In the genomic region with DNA sequence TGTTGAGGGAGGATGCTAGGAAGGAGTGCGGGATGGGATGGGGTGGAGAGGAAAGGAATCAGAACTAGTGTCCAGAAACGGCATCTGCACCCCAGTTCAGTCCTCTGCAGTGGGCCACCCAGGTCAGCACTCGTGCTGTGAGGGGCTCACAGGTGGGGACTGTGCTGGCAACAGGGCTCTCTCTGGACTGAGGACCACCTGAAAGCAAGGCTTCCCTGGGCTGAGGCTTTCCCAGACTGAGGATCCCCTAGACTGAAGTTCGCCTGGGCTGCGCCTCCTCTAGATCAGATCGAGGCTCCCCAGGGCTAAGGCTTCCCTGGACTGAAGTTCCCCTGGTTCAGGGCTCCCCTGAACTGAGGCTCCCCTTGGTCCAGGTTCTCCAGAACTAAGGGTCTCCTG, we compare ENCODE assay signal across 9 mouse cellular contexts. TPM values are rescaled to one million over a fixed set of nuclear protein-coding genes. Genes with fewer than 3 reads are reported as not detected.
DNase-seq lines count a peak whose midpoint lies in the region; ATAC-seq lines count a peak whose summit lies in the region.
"Had no signal": no experiment of that assay in that cellular context is flagged by ENCODE, and none has a peak within 500 bp of the region (broad histone marks: within the 10 kb centered on the region; RNA-seq: fewer than 3 reads in every experiment).

No protein-coding gene starts in this region.

- no peaks in the 10 kb centered on the region for H3K36me3 ChIP-seq in liver, embryonic 12.5 days
- no peaks in the 10 kb centered on the region for H3K36me3 ChIP-seq in forebrain, embryonic 12.5 days (replicated peaks)
- H3K36me3 ChIP-seq in limb, embryonic 11.5 days (ENCODE audit: control insufficient read depth, insufficient read depth, low read length), result no peaks in the 10 kb centered on the region
- no peaks in the 10 kb centered on the region for H3K36me3 ChIP-seq in stomach, embryonic 15.5 days

- peak overlapping the region; percentile 12; the same call in 1 of the 2 replicates for H3K4me3 ChIP-seq in liver, embryonic 12.5 days
- peak overlapping the region; percentile 39 for H3K4me3 ChIP-seq in forebrain, embryonic 12.5 days (replicated peaks)
- H3K4me3 ChIP-seq in limb, embryonic 11.5 days (ENCODE audit: low read depth, low read length), result peak overlapping the region; percentile 33
- peak overlapping the region; percentile 32 for H3K4me3 ChIP-seq in stomach, embryonic 15.5 days (replicated peaks)

- DNase-seq in liver, result no peak
- peak; percentile 43 for DNase-seq in limb, embryonic 11.5 days (ENCODE audit: low spot score)
- no peak for DNase-seq in B cell, adult 2 months

- ATAC-seq in liver, embryonic 12.5 days, result no peak
- no peak for ATAC-seq in forebrain, embryonic 12.5 days (ENCODE audit: low FRiP score)
- ATAC-seq in limb, embryonic 11.5 days (ENCODE audit: insufficient number of reproducible peaks, low FRiP score, low TSS enrichment, low read depth), result peak; percentile 47; the same call in 1 of the 2 replicates
- ATAC-seq in stomach, embryonic 15.5 days (ENCODE audit: insufficient read depth, low FRiP score, low read depth), result no peak; the same call in 1 of the 2 replicates
- no peak for ATAC-seq in granulocyte monocyte progenitor cell, adult 5-6 weeks (replicated peaks; ENCODE audit: poor library complexity, severe bottlenecking)
- ATAC-seq: Patski had no signal

- H3K27me3 ChIP-seq in liver, embryonic 12.5 days (replicated peaks), result peaks cover 70% of the 10 kb centered on the region
- H3K27me3 ChIP-seq in forebrain, embryonic 12.5 days, result peaks cover 62% of the 10 kb centered on the region
- peaks cover 34% of the 10 kb centered on the region for H3K27me3 ChIP-seq in limb, embryonic 11.5 days (ENCODE audit: control insufficient read depth, insufficient read depth, low read length)
- H3K27me3 ChIP-seq in stomach, embryonic 15.5 days (replicated peaks), result peaks cover 55% of the 10 kb centered on the region

- H3K9me3 ChIP-seq in liver, embryonic 12.5 days (replicated peaks), result no peaks in the 10 kb centered on the region
- H3K9me3 ChIP-seq in forebrain, embryonic 12.5 days, result no peaks in the 10 kb centered on the region
- no peaks in the 10 kb centered on the region for H3K9me3 ChIP-seq in limb, embryonic 11.5 days (ENCODE audit: control insufficient read depth, low read length)
- no peaks in the 10 kb centered on the region for H3K9me3 ChIP-seq in stomach, embryonic 15.5 days

- H3K27ac ChIP-seq in liver, embryonic 12.5 days, result no peak overlapping the region
- no peak overlapping the region for H3K27ac ChIP-seq in forebrain, embryonic 12.5 days
- no peak overlapping the region for H3K27ac ChIP-seq in limb, embryonic 11.5 days (replicated peaks; ENCODE audit: low read depth, low read length)
- H3K27ac ChIP-seq in stomach, embryonic 15.5 days, result no peak overlapping the region

- no peaks in the 10 kb centered on the region for H3K4me1 ChIP-seq in liver, embryonic 12.5 days
- H3K4me1 ChIP-seq in forebrain, embryonic 12.5 days, result peaks cover 25% of the 10 kb centered on the region
- peaks cover 4% of the 10 kb centered on the region for H3K4me1 ChIP-seq in limb, embryonic 11.5 days (ENCODE audit: control insufficient read depth, insufficient read depth, low read length)
- H3K4me1 ChIP-seq in stomach, embryonic 15.5 days, result peaks cover 9% of the 10 kb centered on the region

- H3K4me2 ChIP-seq in liver, embryonic 12.5 days, result peak overlapping the region; percentile 32; the same call in 1 of the 2 replicates
- peak overlapping the region; percentile 72 for H3K4me2 ChIP-seq in forebrain, embryonic 12.5 days
- H3K4me2 ChIP-seq in limb, embryonic 11.5 days (ENCODE audit: low read depth, severe bottlenecking), result peak overlapping the region; percentile 75
- H3K4me2 ChIP-seq in stomach, embryonic 15.5 days, result peak overlapping the region; percentile 69

- no peak overlapping the region for H3K9ac ChIP-seq in liver, embryonic 12.5 days
- peak overlapping the region; percentile 40 for H3K9ac ChIP-seq in forebrain, embryonic 12.5 days
- H3K9ac ChIP-seq in limb, embryonic 11.5 days (ENCODE audit: low read length), result peak overlapping the region; percentile 47; the same call in 1 of the 2 replicates
- no peak overlapping the region for H3K9ac ChIP-seq in stomach, embryonic 15.5 days

- 7% methylated on average over 6 of the region's 6 CpGs for WGBS in liver, embryonic 12.5 days (ENCODE audit: insufficient replicate concordance)
- WGBS in forebrain, embryonic 12.5 days, result 3% methylated on average over 6 of the region's 6 CpGs
- 0% methylated on average over 6 of the region's 6 CpGs for WGBS in limb, embryonic 11.5 days
- WGBS in stomach, embryonic 15.5 days, result 1% methylated on average over 6 of the region's 6 CpGs

RNA-seq across cellular contexts. Expression of gene Dbx2, which starts 1.9 kb away (rescaled TPM):
- polyA plus RNA-seq in liver, embryonic 12.5 days (2016; fragmentation: Nextera tagmentation; extraction: Ambion mirVana), result not detected in 2 replicates
- 0.60 and 0.95 TPM in 2 replicates for polyA plus RNA-seq in forebrain, embryonic 12.5 days (2016; fragmentation: Nextera tagmentation; extraction: Ambion mirVana)
- 1.1 and 1.2 TPM in 2 replicates for polyA plus RNA-seq in limb, embryonic 11.5 days (2014; fragmentation: Nextera tagmentation; extraction: Ambion mirVana)
- 0.10 TPM in 1 of 2 replicates, not detected in the other for polyA plus RNA-seq in stomach, embryonic 15.5 days (2015; fragmentation: Nextera tagmentation; extraction: Ambion mirVana)
- not detected in 2 replicates for total RNA-seq in granulocyte monocyte progenitor cell, adult 5-6 weeks (2014; fragmentation: Nextera tagmentation)
- not detected in 2 replicates for total RNA-seq in granulocyte monocyte progenitor cell, adult 5-6 weeks (2017)
- total RNA-seq: liver, adult 2 months had no signal
- polyA plus RNA-seq: liver, adult 2 months; Patski had no signal

Comparison
In these comparisons a context has a peak if more than half of its experiments do, and no peak if none do; other contexts are left out.
1. H3K9ac ChIP-seq: peak in forebrain, embryonic 12.5 days (single experiment) and limb, embryonic 11.5 days (single experiment); none in liver, embryonic 12.5 days (single experiment) and stomach, embryonic 15.5 days (single experiment).
2. Peak in every context shown above with its lines, with median percentiles within 50 percentile points of each other: H3K4me2 ChIP-seq and H3K4me3 ChIP-seq.